Mouse (Mus musculus) frontal cortex, postnatal 25 days (tissue): Measurements from ENCODE around the gene Itga2b.

ENCODE experiments used
- DNase-seq, 2 experiments: peaks; one replicate each; pipeline ENCODE4 v3.0.0; 2022; ENCODE audit warnings: low spot score in 2 of 2

The Itga2b gene

GRCm38 (mm10) chr11:102469648-102470357 is at the start of gene Itga2b:
Gene Itga2b, minus strand, starts transcription at chr11:102470122.
- DNase-seq: no peak

- DNase-seq: no peak
Observed at GRCm38 (mm10) chr11:102514793-102515424, 45.0 kb upstream of the Itga2b start.

- DNase-seq: no peak
Observed at GRCm38 (mm10) chr11:102510226-102510625, 40.3 kb upstream of the Itga2b start.

GRCm38 (mm10) chr11:102496732-102497131 is 26.8 kb upstream of the Itga2b start:
- DNase-seq: no peak

- DNase-seq: no peak
Observed at GRCm38 (mm10) chr11:102496206-102496605, 26.3 kb upstream of the Itga2b start.

- DNase-seq: no peak
Observed at GRCm38 (mm10) chr11:102495742-102496141, 25.8 kb upstream of the Itga2b start.

GRCm38 (mm10) chr11:102495114-102495513 is 25.2 kb upstream of the Itga2b start:
- DNase-seq: no peak

GRCm38 (mm10) chr11:102494063-102494650 is 24.2 kb upstream of the Itga2b start:
- DNase-seq: no peak

- DNase-seq: no peak
Observed at GRCm38 (mm10) chr11:102493241-102493640, 23.3 kb upstream of the Itga2b start.

- DNase-seq: no peak
Observed at GRCm38 (mm10) chr11:102487901-102488300, 18.0 kb upstream of the Itga2b start.

- no peak for DNase-seq
Observed at GRCm38 (mm10) chr11:102486733-102487386, 16.9 kb upstream of the Itga2b start.

GRCm38 (mm10) chr11:102481779-102482178 is 11.9 kb upstream of the Itga2b start:
- no peak for DNase-seq

- DNase-seq: no peak
Observed at GRCm38 (mm10) chr11:102480897-102481296, 11.0 kb upstream of the Itga2b start.

- DNase-seq: no peak
Observed at GRCm38 (mm10) chr11:102480111-102480510, 10.2 kb upstream of the Itga2b start.

GRCm38 (mm10) chr11:102479581-102479980 is 9.7 kb upstream of the Itga2b start:
- no peak for DNase-seq

GRCm38 (mm10) chr11:102478671-102479070 is 8.7 kb upstream of the Itga2b start:
- no peak for DNase-seq

GRCm38 (mm10) chr11:102475027-102475426 is 5.1 kb upstream of the Itga2b start:
- DNase-seq: no peak

- DNase-seq: peak; percentile 77 to 86
Observed at GRCm38 (mm10) chr11:102467041-102467631, 2.8 kb downstream of the Itga2b start.

- DNase-seq: peak in 1 of 2 experiments; percentile 54
Observed at GRCm38 (mm10) chr11:102465713-102466436, 4.0 kb downstream of the Itga2b start.

- DNase-seq: no peak
Observed at GRCm38 (mm10) chr11:102464901-102465300, 5.0 kb downstream of the Itga2b start.

GRCm38 (mm10) chr11:102461764-102462163 is 8.2 kb downstream of the Itga2b start:
- no peak for DNase-seq
